Mouse (Mus musculus): ENCODE results near the gene A930017K11Rik. TPM values are rescaled to one million over a fixed set of nuclear protein-coding genes. Genes with fewer than 3 reads are reported as not detected.

A930017K11Rik gene
- polyA plus RNA-seq, 1 experiment from 2014 or later = 3.9 TPM

DNA sequence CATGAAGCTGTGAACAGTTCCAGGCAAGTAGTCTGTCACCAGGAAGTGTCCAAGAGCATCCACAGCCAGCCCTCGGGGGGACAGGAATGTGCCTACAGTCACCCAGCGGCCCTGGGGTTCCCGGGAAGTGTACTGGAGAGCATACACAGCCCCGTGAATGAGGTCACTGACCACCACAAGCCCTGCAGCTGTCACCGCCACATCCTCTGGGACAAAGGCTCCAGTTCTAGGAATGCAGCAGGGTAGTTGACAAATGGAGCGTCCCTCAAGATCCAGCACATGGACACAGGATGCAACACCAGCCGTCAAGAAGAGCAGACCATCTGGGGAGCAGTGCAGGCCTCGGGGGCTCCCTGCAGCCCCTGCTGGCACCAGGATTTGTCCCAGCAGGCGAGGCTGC is 8.6 kb downstream of the A930017K11Rik start:
- 63% methylated on average over 9 of the region's 9 CpGs for WGBS
- Histone ChIP-seq H3K4me2 (ENCODE audit: low read length) (no peak overlapping the region), H3K36me3 (ENCODE audit: control insufficient read depth, insufficient read depth, low read length) (no peaks in the 10 kb centered on the region), H3K4me3 (ENCODE audit: low read length) (no peak overlapping the region), H3K9me3 (ENCODE audit: control insufficient read depth, low read length) (no peaks in the 10 kb centered on the region), H3K4me1 (ENCODE audit: control insufficient read depth, insufficient read depth, low read depth, low read length) (peaks cover 10% of the 10 kb centered on the region), H3K9ac (ENCODE audit: low read depth, low read length) (no peak overlapping the region), H3K27me3 (replicated peaks; ENCODE audit: control insufficient read depth, insufficient read depth, low read length) (no peaks in the 10 kb centered on the region), H3K27ac (ENCODE audit: low read depth, low read length) (no peak overlapping the region)
- ATAC-seq = no peak

DNA sequence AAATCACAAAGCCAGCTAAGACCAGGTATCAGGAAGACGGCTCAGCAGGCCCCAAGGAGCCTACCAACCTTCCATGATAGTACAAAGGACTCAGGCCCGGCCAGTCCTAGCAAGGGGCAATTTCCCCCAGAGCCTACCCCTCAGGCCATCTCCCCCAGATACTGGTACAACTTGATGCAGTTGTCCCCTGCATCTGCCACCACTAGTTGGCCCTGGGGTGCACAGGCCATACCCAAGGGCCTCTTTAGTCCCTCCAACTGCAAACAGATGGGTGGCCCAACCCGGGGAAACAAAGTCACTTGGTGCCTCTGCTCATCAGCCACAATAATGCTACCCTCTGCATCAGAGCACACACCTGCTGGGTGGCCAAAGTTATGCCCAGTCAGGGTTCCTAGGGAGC is 9.1 kb downstream of the A930017K11Rik start:
- Histone ChIP-seq H3K27ac (ENCODE audit: low read depth, low read length) (no peak overlapping the region), H3K4me1 (ENCODE audit: control insufficient read depth, insufficient read depth, low read depth, low read length) (peaks cover 10% of the 10 kb centered on the region), H3K9me3 (ENCODE audit: control insufficient read depth, low read length) (no peaks in the 10 kb centered on the region), H3K9ac (ENCODE audit: low read depth, low read length) (no peak overlapping the region), H3K27me3 (replicated peaks; ENCODE audit: control insufficient read depth, insufficient read depth, low read length) (no peaks in the 10 kb centered on the region), H3K4me2 (ENCODE audit: low read length) (no peak overlapping the region), H3K36me3 (ENCODE audit: control insufficient read depth, insufficient read depth, low read length) (no peaks in the 10 kb centered on the region), H3K4me3 (ENCODE audit: low read length) (no peak overlapping the region)
- ATAC-seq = no peak
- WGBS = 93% methylated on average over 3 of the region's 3 CpGs

DNA sequence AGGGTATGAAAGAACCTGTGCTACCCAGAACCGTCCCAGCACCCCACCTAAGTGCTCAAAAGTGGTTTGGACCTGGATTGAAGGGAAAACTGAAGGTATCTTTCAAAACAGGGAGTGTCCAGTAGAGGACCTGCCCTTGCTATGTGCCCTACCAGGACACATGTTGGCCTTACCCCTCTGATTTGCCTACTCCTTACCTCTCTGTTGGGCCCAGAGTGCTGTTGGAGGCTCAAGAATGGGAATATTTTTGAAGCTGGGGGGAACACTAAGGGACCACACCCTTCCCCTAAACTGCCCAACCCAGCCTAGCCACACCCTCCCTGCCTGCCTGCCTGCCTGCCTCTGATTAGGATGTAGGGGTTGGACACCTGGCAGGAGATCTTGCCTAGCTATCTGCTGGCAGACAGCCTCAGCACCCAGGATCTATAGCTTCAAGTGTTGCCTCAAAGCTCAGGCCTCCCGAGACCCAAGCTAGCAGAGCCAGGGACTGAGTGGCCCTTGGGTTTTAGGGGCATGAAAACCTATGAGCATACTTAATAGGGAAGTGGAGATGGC is 9.7 kb downstream of the A930017K11Rik start:
- Histone ChIP-seq H3K4me1 (ENCODE audit: control insufficient read depth, insufficient read depth, low read depth, low read length) (peaks cover 10% of the 10 kb centered on the region), H3K27ac (ENCODE audit: low read depth, low read length) (no peak overlapping the region), H3K27me3 (replicated peaks; ENCODE audit: control insufficient read depth, insufficient read depth, low read length) (no peaks in the 10 kb centered on the region), H3K36me3 (ENCODE audit: control insufficient read depth, insufficient read depth, low read length) (no peaks in the 10 kb centered on the region), H3K9ac (ENCODE audit: low read depth, low read length) (no peak overlapping the region), H3K4me2 (ENCODE audit: low read length) (no peak overlapping the region), H3K9me3 (ENCODE audit: control insufficient read depth, low read length) (no peaks in the 10 kb centered on the region), H3K4me3 (ENCODE audit: low read length) (no peak overlapping the region)
- no peak for ATAC-seq
- 93% methylated on average over 2 of the region's 2 CpGs for WGBS

DNA sequence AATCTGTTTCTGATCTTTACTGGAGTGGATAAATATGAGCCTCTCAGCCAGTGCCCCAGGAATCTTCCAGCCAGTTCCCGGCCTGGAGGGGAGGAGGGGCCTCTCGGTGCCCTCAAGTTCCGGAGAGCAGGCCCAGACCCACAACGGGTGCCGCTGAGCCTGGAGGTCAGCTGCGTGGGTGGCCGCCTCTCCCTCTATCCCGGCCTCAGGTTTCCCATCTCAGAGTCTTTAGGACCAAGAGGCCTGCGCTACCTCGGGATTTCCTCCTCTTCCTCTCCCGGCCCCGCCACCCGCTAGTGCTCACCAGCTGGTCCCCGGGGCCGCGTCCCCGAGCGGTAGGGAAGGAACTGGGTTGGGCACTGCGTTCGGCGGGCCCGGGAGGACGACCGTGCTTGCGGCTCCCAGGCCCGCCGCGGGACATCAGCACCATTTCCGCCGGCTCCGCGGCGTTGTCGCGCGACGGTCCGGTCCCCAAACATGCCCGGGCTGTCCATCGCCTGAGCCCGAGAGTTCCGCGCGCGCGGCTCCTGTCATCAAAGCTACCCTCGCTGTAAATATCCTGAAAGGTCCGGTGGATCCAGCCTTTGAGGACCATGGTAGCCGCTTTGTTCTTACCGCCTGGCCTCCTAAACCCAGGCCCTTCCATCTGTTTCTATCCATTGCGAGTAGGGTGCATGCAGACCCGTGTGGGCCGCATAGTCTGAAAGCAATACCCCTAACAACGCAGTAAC is 10.7 kb downstream of the A930017K11Rik start:
- 3% methylated on average over 54 of the region's 54 CpGs for WGBS
- H3K4me2 ChIP-seq (ENCODE audit: low read length) = peak overlapping the region; percentile 76
- peak overlapping the region; percentile 85 for H3K27ac ChIP-seq (ENCODE audit: low read depth, low read length)
- H3K4me3 ChIP-seq (ENCODE audit: low read length) = peak overlapping the region; percentile 84
- ATAC-seq = peak; percentile 82
- peak overlapping the region; percentile 90 for H3K9ac ChIP-seq (ENCODE audit: low read depth, low read length)
- H3K27me3 ChIP-seq (replicated peaks; ENCODE audit: control insufficient read depth, insufficient read depth, low read length) = no peaks in the 10 kb centered on the region
- H3K9me3 ChIP-seq (ENCODE audit: control insufficient read depth, low read length) = no peaks in the 10 kb centered on the region
- H3K36me3 ChIP-seq (ENCODE audit: control insufficient read depth, insufficient read depth, low read length) = peaks cover 2% of the 10 kb centered on the region; the same call in 1 of the 2 replicates
- H3K4me1 ChIP-seq (ENCODE audit: control insufficient read depth, insufficient read depth, low read depth, low read length) = peaks cover 10% of the 10 kb centered on the region

DNA sequence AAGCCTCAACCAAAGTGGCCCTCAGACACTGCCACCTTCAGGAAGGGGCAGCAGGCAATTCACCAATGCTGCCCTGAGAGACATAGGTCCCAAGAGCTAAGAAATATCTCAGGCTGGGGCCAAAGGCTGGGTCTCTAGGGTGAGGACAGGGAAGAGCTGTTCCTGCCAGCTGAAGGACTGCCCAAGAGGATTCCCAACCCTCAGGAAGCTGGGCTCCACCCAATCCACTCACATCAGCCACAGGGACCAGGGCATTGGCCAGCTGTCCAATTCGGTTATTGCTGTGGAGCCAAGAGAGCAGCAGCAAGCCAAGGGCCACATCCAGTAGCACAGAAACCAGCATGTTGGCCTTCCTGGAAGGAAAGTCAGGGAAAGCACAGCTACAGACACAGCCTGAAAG is 17.8 kb downstream of the A930017K11Rik start:
- no peak overlapping the region for H3K9ac ChIP-seq (ENCODE audit: low read depth, low read length)
- no peak for ATAC-seq
- H3K4me2 ChIP-seq (ENCODE audit: low read length) = no peak overlapping the region
- H3K36me3 ChIP-seq (ENCODE audit: control insufficient read depth, insufficient read depth, low read length) = peaks cover 23% of the 10 kb centered on the region
- no peaks in the 10 kb centered on the region for H3K27me3 ChIP-seq (replicated peaks; ENCODE audit: control insufficient read depth, insufficient read depth, low read length)
- no peak overlapping the region for H3K4me3 ChIP-seq (ENCODE audit: low read length)
- no peaks in the 10 kb centered on the region for H3K9me3 ChIP-seq (ENCODE audit: control insufficient read depth, low read length)
- no peaks in the 10 kb centered on the region for H3K4me1 ChIP-seq (ENCODE audit: control insufficient read depth, insufficient read depth, low read depth, low read length)
- 93% methylated on average over 1 of the region's 1 CpGs for WGBS
- no peak overlapping the region for H3K27ac ChIP-seq (ENCODE audit: low read depth, low read length)

DNA sequence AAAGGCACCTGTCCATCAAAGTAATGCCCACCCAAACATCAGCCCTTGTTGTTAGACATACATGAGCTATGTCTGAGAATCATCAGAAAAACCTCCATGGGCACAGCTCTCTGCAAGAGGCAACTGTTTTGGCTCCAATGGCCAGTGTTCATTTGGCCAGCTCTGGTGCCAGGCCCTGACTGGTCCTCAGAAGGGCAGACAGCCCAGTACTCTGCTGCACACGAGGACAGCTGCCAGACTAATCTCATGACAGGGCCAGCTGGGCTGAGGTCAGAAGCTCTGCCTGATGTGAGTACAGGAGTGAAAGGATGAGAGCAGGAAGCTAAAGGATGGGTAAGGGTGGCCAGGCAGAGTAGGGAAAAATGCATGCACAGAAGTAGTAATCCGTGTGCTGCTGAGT is 27.0 kb downstream of the A930017K11Rik start:
- H3K9ac ChIP-seq (ENCODE audit: low read depth, low read length) = no peak overlapping the region
- 78% methylated on average over 2 of the region's 2 CpGs for WGBS
- no peaks in the 10 kb centered on the region for H3K9me3 ChIP-seq (ENCODE audit: control insufficient read depth, low read length)
- peaks cover 10% of the 10 kb centered on the region; the same call in 1 of the 2 replicates for H3K36me3 ChIP-seq (ENCODE audit: control insufficient read depth, insufficient read depth, low read length)
- no peaks in the 10 kb centered on the region for H3K4me1 ChIP-seq (ENCODE audit: control insufficient read depth, insufficient read depth, low read depth, low read length)
- no peak overlapping the region for H3K4me2 ChIP-seq (ENCODE audit: low read length)
- no peak for ATAC-seq
- no peak overlapping the region for H3K27ac ChIP-seq (ENCODE audit: low read depth, low read length)
- no peak overlapping the region for H3K4me3 ChIP-seq (ENCODE audit: low read length)
- H3K27me3 ChIP-seq (replicated peaks; ENCODE audit: control insufficient read depth, insufficient read depth, low read length) = no peaks in the 10 kb centered on the region

DNA sequence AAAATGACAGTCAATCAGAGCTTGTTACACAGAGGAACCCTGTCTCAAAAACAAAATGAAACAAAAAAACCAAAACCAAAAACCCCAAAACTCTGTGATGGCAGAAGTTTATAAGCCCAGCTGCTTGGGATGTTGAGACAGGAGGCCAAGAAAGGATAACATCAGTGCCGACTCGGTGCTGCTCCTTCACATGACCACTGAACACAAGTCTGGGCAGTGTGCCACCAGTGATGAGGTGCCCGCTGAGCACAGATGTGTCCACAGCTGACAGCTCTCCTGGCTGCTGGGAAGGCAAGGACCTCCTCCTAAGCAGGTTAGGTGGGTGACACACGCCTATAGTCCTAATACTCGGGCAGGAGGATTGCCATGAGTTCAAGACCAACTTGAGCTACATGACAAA is 30.2 kb downstream of the A930017K11Rik start:
- H3K4me1 ChIP-seq (ENCODE audit: control insufficient read depth, insufficient read depth, low read depth, low read length) = peaks cover 14% of the 10 kb centered on the region
- no peak overlapping the region for H3K4me3 ChIP-seq (ENCODE audit: low read length)
- H3K27ac ChIP-seq (ENCODE audit: low read depth, low read length) = no peak overlapping the region
- peaks cover 3% of the 10 kb centered on the region; the same call in 1 of the 2 replicates for H3K36me3 ChIP-seq (ENCODE audit: control insufficient read depth, insufficient read depth, low read length)
- no peak overlapping the region for H3K9ac ChIP-seq (ENCODE audit: low read depth, low read length)
- ATAC-seq = no peak
- no peaks in the 10 kb centered on the region for H3K9me3 ChIP-seq (ENCODE audit: control insufficient read depth, low read length)
- H3K27me3 ChIP-seq (replicated peaks; ENCODE audit: control insufficient read depth, insufficient read depth, low read length) = no peaks in the 10 kb centered on the region
- WGBS = 74% methylated on average over 5 of the region's 5 CpGs
- H3K4me2 ChIP-seq (ENCODE audit: low read length) = no peak overlapping the region

DNA sequence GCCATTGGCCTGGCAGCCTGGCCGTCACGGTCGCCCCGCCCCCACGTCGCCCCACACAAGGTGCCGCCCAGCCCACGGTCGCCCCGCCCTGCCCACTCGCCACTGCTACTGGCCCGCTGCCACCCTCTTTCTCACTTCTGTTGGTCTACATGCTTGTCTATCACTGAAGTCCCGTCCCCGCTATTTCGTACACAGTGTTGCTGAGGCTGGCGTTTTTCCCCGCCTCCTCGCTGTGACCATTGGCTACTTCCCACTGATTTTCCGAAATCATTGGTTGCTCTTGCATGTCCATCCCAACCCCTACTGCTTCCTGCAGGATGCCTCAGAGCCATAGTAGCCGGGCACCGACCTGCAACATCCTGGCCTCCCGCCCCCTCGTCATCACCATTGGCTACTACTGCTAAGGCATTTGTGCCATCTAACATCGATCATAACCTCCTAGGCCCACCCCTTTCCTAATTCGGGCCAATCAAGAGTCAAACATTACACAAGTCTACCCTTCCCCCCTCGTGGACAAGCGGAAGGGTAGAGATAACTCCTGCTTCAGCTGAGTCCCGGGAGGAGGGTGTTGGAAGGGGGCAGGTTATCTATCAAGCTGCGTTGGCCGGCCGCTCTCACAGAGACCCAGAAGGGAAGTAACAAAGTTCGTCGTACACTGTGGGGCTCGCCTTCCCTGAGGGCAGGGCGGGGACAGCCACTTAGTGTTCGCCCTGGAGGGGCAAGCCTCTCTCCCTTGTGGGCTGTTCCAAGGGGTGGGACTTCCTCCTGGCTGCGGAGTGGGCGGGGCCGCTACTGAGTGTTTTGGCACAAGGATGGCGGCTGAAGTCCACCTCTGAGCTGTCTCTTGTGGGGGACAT is 32.4 kb downstream of the A930017K11Rik start:
- Histone ChIP-seq H3K9ac (ENCODE audit: low read depth, low read length) (peak overlapping the region; percentile 70), H3K4me1 (ENCODE audit: control insufficient read depth, insufficient read depth, low read depth, low read length) (peaks cover 15% of the 10 kb centered on the region), H3K9me3 (ENCODE audit: control insufficient read depth, low read length) (no peaks in the 10 kb centered on the region), H3K27me3 (replicated peaks; ENCODE audit: control insufficient read depth, insufficient read depth, low read length) (no peaks in the 10 kb centered on the region), H3K4me2 (ENCODE audit: low read length) (peak overlapping the region; percentile 63), H3K27ac (ENCODE audit: low read depth, low read length) (peak overlapping the region; percentile 97), H3K36me3 (ENCODE audit: control insufficient read depth, insufficient read depth, low read length) (no peaks in the 10 kb centered on the region), H3K4me3 (ENCODE audit: low read length) (peak overlapping the region; percentile 95)
- WGBS = under 1% methylated on average over 39 of the region's 40 CpGs
- peak; percentile 99 for ATAC-seq

Measured in hindbrain, embryonic 16.5 days (tissue).